Mouse (Mus musculus) neural tube, embryonic 13.5 days (tissue): ENCODE results near the gene Dmc1. TPM values are rescaled to one million over a fixed set of nuclear protein-coding genes. Genes with fewer than 3 reads are reported as not detected.

Source experiments
- ATAC-seq: fragments of 200-750 bp; cut with Nextera tagmentation; 2 replicates; pipeline ENCODE4 v1.8.0; 2017; ENCODE audit warnings: low read depth, mild to moderate bottlenecking, moderate TSS enrichment, moderate library complexity
- H3K27ac ChIP-seq: fragments of 300-500 bp; sonication (generic); replicated peaks from 2 replicates; pipeline ENCODE4 v1.5.1; 2015; ENCODE audit warnings: moderate library complexity, mild to moderate bottlenecking, inconsistent platforms
- H3K27me3 ChIP-seq: fragments of 300-500 bp; sonication (generic); 2 replicates; pipeline ENCODE4 v1.6.1; 2015; ENCODE audit warnings: mild to moderate bottlenecking, inconsistent platforms
- H3K36me3 ChIP-seq: fragments of 300-500 bp; sonication (generic); 2 replicates; pipeline ENCODE4 v1.6.1; 2015; ENCODE audit warnings: mild to moderate bottlenecking, inconsistent platforms
- H3K4me1 ChIP-seq: fragments of 300-500 bp; sonication (generic); replicated peaks from 2 replicates; pipeline ENCODE4 v1.6.1; 2015; ENCODE audit warnings: inconsistent platforms
- H3K4me2 ChIP-seq: fragments of 300-500 bp; sonication (generic); 2 replicates; pipeline ENCODE4 v1.6.1; 2015; ENCODE audit warnings: inconsistent platforms, mild to moderate bottlenecking, moderate library complexity
- H3K4me3 ChIP-seq: fragments of 300-500 bp; sonication (generic); 2 replicates; pipeline ENCODE4 v1.5.1; 2015; ENCODE audit warnings: mild to moderate bottlenecking, inconsistent platforms
- H3K9ac ChIP-seq: fragments of 300-500 bp; sonication (generic); 2 replicates; pipeline ENCODE4 v1.6.1; 2015; ENCODE audit warnings: moderate library complexity, mild to moderate bottlenecking, inconsistent platforms
- H3K9me3 ChIP-seq: fragments of 300-500 bp; sonication (generic); 2 replicates; pipeline ENCODE4 v1.6.1; 2016; ENCODE audit warnings: inconsistent platforms
- WGBS: fragments of 180-500 bp; shearing (Covaris S2); methylation state at CpG from one replicate; pipeline ENCODE4 v1.1.7; 2015; 5-methylcytosine and 5-hydroxymethylcytosine counted together
- polyA plus RNA-seq: library from polyadenylated mRNA; unstranded; fragments of >200 nt; fragmentation: Nextera tagmentation; extraction: Ambion mirVana; gene quantifications from 2 replicates; pipeline ENCODE4 v1.2.1, GENCODE M21; 2015

Gene Dmc1
- 1.1 and 1.2 TPM in 2 replicates for polyA plus RNA-seq

DNA sequence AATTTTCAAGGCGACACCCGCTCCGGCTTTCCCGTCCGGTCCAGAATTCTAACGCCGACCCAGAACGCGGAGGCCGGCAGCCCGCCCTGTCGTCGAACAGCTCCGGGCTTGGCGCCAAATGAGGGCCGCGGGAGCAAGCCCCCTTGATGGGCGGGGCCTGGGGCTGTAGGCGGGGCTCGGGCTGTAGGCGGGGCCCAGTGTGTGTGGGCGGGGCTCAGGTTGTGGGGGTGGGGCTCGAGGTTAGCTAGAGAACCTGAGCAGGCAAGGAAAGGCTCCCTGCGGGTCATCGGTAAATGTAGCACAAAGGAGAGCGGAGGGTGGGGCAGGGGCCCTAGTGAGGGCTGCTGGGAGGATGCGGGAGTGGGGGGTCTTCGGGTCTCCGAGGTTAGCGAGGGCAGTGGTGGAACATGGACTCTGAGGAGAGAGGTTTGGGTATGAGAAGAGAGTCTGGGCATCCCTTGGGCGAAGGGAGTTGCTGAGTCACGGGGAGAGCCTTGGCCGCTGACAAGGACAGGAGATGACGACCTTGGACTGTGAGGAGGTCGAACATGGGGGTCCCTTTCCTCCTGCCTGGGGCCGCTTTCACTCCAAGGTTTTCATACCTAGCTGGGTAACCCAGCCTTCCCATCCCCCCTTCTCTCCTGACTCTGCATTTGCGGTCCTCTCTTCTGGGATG is at the start of gene Dmc1:
Dmc1 (minus strand) TSS at position 120 of the 676 bp plus-strand sequence.
- H3K4me1 ChIP-seq = peaks cover 9% of the 10 kb centered on the region
- peak within 1 kb of the TSS; percentile 27 for H3K4me3 ChIP-seq
- no peaks in the 10 kb centered on the region for H3K9me3 ChIP-seq
- WGBS = 13% methylated on average over 37 of the region's 37 CpGs
- H3K27me3 ChIP-seq = peaks cover 17% of the 10 kb centered on the region
- H3K4me2 ChIP-seq = peak within 1 kb of the TSS; percentile 47
- no peak for ATAC-seq
- H3K36me3 ChIP-seq = peaks cover under 1% of the 10 kb centered on the region; the same call in 1 of the 2 replicates
- H3K27ac ChIP-seq = no peak within 1 kb of the TSS
- peak within 1 kb of the TSS; percentile 41; the same call in 1 of the 2 replicates for H3K9ac ChIP-seq

- no peak overlapping the region for H3K9ac ChIP-seq
- peaks cover 6% of the 10 kb centered on the region for H3K4me1 ChIP-seq
- H3K9me3 ChIP-seq = no peaks in the 10 kb centered on the region
- no peak for ATAC-seq
- no peak overlapping the region for H3K27ac ChIP-seq
- 76% methylated on average over 4 of the region's 4 CpGs for WGBS
- no peak overlapping the region for H3K4me3 ChIP-seq
- H3K36me3 ChIP-seq = peaks cover 53% of the 10 kb centered on the region
- H3K27me3 ChIP-seq = no peaks in the 10 kb centered on the region
- H3K4me2 ChIP-seq = no peak overlapping the region
Observed at GRCm38 (mm10) chr15:79651481-79651880, 46.6 kb upstream of the Dmc1 start.

GRCm38 (mm10) chr15:79650569-79650968 is 45.7 kb upstream of the Dmc1 start:
- peaks cover 58% of the 10 kb centered on the region for H3K36me3 ChIP-seq
- no peak for ATAC-seq
- no peaks in the 10 kb centered on the region for H3K4me1 ChIP-seq
- H3K27me3 ChIP-seq = no peaks in the 10 kb centered on the region
- no peaks in the 10 kb centered on the region for H3K9me3 ChIP-seq
- no peak overlapping the region for H3K27ac ChIP-seq
- H3K4me2 ChIP-seq = no peak overlapping the region
- no peak overlapping the region for H3K4me3 ChIP-seq
- H3K9ac ChIP-seq = no peak overlapping the region

- H3K36me3 ChIP-seq = peaks cover 74% of the 10 kb centered on the region
- H3K4me3 ChIP-seq = no peak overlapping the region
- no peak overlapping the region for H3K27ac ChIP-seq
Observed at GRCm38 (mm10) chr15:79648130-79648529, 43.2 kb upstream of the Dmc1 start.

GRCm38 (mm10) chr15:79645483-79645882 is 40.6 kb upstream of the Dmc1 start:
- 86% methylated on average over 2 of the region's 2 CpGs for WGBS

More at GRCm38 (mm10) chr15:79648130-79648529, 43.2 kb upstream of the Dmc1 start:
- H3K4me2 ChIP-seq = no peak overlapping the region
- H3K4me1 ChIP-seq = no peaks in the 10 kb centered on the region
- no peak overlapping the region for H3K9ac ChIP-seq
- ATAC-seq = no peak
- H3K27me3 ChIP-seq = no peaks in the 10 kb centered on the region
- no peaks in the 10 kb centered on the region for H3K9me3 ChIP-seq
- WGBS = 89% methylated on average over 12 of the region's 12 CpGs

DNA sequence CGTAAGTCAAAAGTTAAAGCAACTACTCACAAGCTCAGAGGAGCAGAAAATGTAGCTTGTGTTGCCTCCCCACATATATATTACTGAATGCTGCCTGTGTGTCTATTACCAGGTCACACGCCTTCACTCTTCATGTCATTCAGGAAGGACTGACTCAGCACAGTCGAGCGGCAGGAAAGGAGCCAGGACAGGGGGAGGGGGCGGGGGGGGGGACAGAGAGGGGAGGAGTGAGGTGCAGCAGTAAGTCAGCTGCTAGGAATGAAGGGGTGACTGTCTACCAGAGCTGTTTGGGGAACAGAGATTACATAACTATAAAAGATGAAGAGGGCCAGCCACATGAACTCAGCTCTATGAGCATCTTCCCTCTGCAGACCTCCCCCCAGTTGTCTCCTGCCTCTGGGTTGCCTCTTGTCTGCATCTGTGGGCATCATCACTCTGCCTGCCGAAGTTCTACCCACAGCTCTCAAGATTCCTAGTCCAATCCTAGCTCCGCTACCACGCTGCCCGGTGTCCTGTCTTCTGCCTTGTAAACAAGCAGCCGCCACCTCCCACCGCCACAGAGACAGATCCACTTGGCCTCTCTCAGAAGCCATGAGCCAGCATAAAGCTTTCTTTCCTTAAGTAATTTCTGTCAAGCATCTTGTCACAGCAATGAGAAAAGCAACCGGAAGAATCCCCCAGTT is 36.4 kb upstream of the Dmc1 start:
- 81% methylated on average over 11 of the region's 12 CpGs for WGBS
- Histone ChIP-seq H3K4me1 (no peaks in the 10 kb centered on the region), H3K9ac (no peak overlapping the region), H3K9me3 (no peaks in the 10 kb centered on the region), H3K36me3 (peaks cover 81% of the 10 kb centered on the region), H3K27ac (no peak overlapping the region), H3K27me3 (no peaks in the 10 kb centered on the region), H3K4me3 (no peak overlapping the region), H3K4me2 (no peak overlapping the region)
- no peak for ATAC-seq

More at GRCm38 (mm10) chr15:79645483-79645882, 40.6 kb upstream of the Dmc1 start:
- H3K9ac ChIP-seq = no peak overlapping the region
- no peak for ATAC-seq
- no peak overlapping the region for H3K27ac ChIP-seq
- H3K4me2 ChIP-seq = no peak overlapping the region
- no peak overlapping the region for H3K4me3 ChIP-seq
- no peaks in the 10 kb centered on the region for H3K4me1 ChIP-seq
- H3K27me3 ChIP-seq = no peaks in the 10 kb centered on the region
- no peaks in the 10 kb centered on the region for H3K9me3 ChIP-seq
- peaks cover 86% of the 10 kb centered on the region for H3K36me3 ChIP-seq

DNA sequence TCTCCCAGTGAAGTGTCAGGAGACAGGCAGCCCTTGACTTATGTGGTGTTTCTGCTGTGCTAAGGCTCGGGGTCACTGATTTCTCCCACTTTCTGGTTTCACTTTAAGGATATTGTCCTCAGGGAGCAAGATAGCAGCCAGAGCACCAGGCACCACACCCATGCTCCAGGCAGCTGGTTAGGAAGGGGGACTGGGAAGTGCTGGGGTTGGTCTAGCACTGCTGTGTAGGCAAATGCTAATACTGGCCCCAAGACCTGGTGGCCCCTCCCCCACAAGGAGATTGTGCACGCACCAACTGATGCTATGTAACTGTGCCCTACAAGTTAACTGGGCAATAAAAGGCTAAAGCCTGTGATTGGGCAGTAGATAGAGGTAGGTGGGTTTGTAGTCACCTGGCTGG is 25.6 kb upstream of the Dmc1 start:
- Histone ChIP-seq H3K4me1 (no peaks in the 10 kb centered on the region), H3K4me2 (no peak overlapping the region), H3K9ac (no peak overlapping the region), H3K9me3 (no peaks in the 10 kb centered on the region), H3K27ac (no peak overlapping the region), H3K4me3 (no peak overlapping the region), H3K27me3 (no peaks in the 10 kb centered on the region), H3K36me3 (peaks cover 95% of the 10 kb centered on the region)
- ATAC-seq = no peak
- WGBS = 83% methylated on average over 2 of the region's 2 CpGs

GRCm38 (mm10) chr15:79619770-79620414 is 15.0 kb upstream of the Dmc1 start:
- no peak overlapping the region for H3K27ac ChIP-seq
- 80% methylated on average over 11 of the region's 11 CpGs for WGBS
- no peak overlapping the region for H3K4me3 ChIP-seq
- H3K9ac ChIP-seq = no peak overlapping the region
- ATAC-seq = no peak
- no peaks in the 10 kb centered on the region for H3K27me3 ChIP-seq
- no peaks in the 10 kb centered on the region for H3K4me1 ChIP-seq
- no peak overlapping the region for H3K4me2 ChIP-seq
- no peaks in the 10 kb centered on the region for H3K9me3 ChIP-seq
- peaks cover 92% of the 10 kb centered on the region for H3K36me3 ChIP-seq

GRCm38 (mm10) chr15:79618456-79618855 is 13.5 kb upstream of the Dmc1 start:
- H3K9me3 ChIP-seq = no peaks in the 10 kb centered on the region
- peaks cover 89% of the 10 kb centered on the region for H3K36me3 ChIP-seq
- H3K27me3 ChIP-seq = no peaks in the 10 kb centered on the region
- H3K4me1 ChIP-seq = no peaks in the 10 kb centered on the region
- ATAC-seq = no peak
- H3K27ac ChIP-seq = no peak overlapping the region
- 86% methylated on average over 7 of the region's 7 CpGs for WGBS
- no peak overlapping the region for H3K4me3 ChIP-seq
- no peak overlapping the region for H3K9ac ChIP-seq
- no peak overlapping the region for H3K4me2 ChIP-seq

DNA sequence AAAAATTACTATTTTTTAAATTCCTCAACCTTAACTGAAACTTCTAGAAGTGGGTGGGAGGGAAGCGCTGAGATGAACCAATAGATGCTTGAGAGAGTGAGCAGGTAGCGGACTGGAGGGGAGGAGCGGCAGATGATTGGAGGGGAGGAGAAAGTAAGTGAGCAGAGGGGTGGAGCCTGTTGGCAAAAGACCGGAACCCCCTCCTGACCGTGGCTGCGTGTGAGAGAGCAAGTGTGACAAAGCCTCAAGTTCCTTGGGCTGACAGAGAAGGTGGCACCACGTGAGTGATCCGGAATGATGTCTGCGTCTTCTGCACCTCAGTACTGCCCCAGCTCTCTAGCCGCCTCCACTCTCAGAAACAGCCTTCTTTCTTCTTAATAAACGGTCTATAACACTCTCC is 12.2 kb upstream of the Dmc1 start:
- H3K36me3 ChIP-seq = peaks cover 89% of the 10 kb centered on the region
- H3K27ac ChIP-seq = no peak overlapping the region
- H3K9me3 ChIP-seq = no peaks in the 10 kb centered on the region
- no peak for ATAC-seq
- H3K4me2 ChIP-seq = no peak overlapping the region
- no peak overlapping the region for H3K9ac ChIP-seq
- H3K4me3 ChIP-seq = no peak overlapping the region
- H3K4me1 ChIP-seq = no peaks in the 10 kb centered on the region
- 77% methylated on average over 11 of the region's 11 CpGs for WGBS
- H3K27me3 ChIP-seq = no peaks in the 10 kb centered on the region

DNA sequence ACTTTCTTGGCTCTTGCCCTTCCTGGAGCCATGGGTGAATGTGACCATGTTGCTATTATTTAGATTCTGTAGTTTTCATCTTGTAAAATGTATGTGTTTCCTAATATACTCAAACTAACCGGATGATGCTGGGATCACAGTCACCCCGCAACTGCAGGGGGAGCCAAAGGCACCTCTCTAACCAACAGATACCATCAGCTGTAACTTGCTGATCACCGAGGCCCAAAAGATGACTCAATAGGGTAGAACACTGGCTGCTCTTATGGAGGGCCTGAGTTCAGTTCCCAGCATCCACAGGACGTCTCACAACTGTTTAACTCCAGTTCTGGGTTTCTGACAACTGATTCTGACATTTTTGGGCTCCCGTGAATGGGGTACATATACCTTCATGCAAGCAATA is 11.8 kb upstream of the Dmc1 start:
- no peak for ATAC-seq
- WGBS = 87% methylated on average over 5 of the region's 5 CpGs
- H3K4me2 ChIP-seq = no peak overlapping the region
- H3K4me3 ChIP-seq = no peak overlapping the region
- H3K9ac ChIP-seq = no peak overlapping the region
- H3K27ac ChIP-seq = no peak overlapping the region
- no peaks in the 10 kb centered on the region for H3K27me3 ChIP-seq
- no peaks in the 10 kb centered on the region for H3K4me1 ChIP-seq
- no peaks in the 10 kb centered on the region for H3K9me3 ChIP-seq
- peaks cover 87% of the 10 kb centered on the region for H3K36me3 ChIP-seq

- Histone ChIP-seq H3K9ac (no peak overlapping the region), H3K27me3 (no peaks in the 10 kb centered on the region), H3K4me2 (no peak overlapping the region), H3K9me3 (peaks cover 2% of the 10 kb centered on the region; the same call in 1 of the 2 replicates), H3K36me3 (peaks cover 87% of the 10 kb centered on the region), H3K4me3 (no peak overlapping the region), H3K27ac (no peak overlapping the region), H3K4me1 (no peaks in the 10 kb centered on the region)
- no peak for ATAC-seq
- 80% methylated on average over 7 of the region's 7 CpGs for WGBS
Observed at GRCm38 (mm10) chr15:79615501-79615900, 10.6 kb upstream of the Dmc1 start.
